Mouse (Mus musculus) ES-E14 (cell line): Measurements from ENCODE around the gene 1700020D05Rik.

Experiments used
- HCFC1 ChIP-seq: IDR thresholded peaks from 2 replicates; pipeline ENCODE4 v1.6.1; 2012; ENCODE audit warnings: low read length, inconsistent platforms, borderline replicate concordance; ENCODE audit not compliant: insufficient read depth
- ZNF384 ChIP-seq: IDR thresholded peaks from 2 replicates; pipeline ENCODE4 v1.6.1; 2012; ENCODE audit warnings: low read depth, low read length, inconsistent platforms

GRCm38 (mm10) chr19:5544031-5544430, 40.4 kb upstream of the 1700020D05Rik start:
- no peak for TF ChIP-seq HCFC1
- TF ChIP-seq ZNF384, result no peak
